Mouse (Mus musculus) ovary, postnatal 36 days (tissue): ENCODE measurements around the gene Gm12355.

ENCODE experiments used
- DNase-seq: peaks from one replicate; pipeline ENCODE4 v3.0.0; 2022; ENCODE audit warnings: low spot score, mixed read lengths

The Gm12355 gene

DNA sequence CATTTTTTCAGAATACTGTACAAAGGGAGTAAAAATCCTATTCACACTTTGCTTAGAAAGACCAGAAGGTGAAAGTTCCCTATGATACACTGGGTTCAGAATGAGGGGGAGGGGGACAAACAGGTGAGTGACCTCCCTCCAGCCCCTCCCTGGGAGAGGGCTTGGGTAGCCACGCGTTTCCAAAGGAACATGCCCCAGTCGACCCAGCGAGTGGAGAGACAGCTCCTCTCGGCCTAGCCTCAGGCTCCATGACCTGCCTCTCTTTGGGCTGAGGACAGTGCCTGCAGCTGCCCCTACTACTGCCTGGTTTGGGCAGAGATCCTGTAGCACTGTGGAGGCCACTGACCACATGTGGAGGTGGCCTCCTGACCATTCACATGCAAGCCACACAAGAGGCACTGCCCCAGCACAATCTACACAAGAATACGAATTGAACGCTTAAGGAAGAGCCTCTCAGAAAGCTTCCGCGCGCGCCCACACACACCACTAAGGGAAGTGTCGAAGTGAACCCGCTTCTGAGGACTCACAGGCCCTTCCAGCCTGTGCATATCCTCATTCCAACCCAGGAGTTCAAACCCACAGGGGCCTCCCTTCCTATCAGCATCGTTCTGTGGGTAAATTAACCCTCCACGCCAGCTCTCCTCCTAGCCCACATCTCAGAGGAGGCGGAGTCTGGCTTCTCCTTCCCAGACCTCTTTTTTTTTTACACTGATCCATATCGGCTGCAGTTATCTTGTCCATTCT is 44.0 kb downstream of the Gm12355 start:
- DNase-seq: no peak

DNA sequence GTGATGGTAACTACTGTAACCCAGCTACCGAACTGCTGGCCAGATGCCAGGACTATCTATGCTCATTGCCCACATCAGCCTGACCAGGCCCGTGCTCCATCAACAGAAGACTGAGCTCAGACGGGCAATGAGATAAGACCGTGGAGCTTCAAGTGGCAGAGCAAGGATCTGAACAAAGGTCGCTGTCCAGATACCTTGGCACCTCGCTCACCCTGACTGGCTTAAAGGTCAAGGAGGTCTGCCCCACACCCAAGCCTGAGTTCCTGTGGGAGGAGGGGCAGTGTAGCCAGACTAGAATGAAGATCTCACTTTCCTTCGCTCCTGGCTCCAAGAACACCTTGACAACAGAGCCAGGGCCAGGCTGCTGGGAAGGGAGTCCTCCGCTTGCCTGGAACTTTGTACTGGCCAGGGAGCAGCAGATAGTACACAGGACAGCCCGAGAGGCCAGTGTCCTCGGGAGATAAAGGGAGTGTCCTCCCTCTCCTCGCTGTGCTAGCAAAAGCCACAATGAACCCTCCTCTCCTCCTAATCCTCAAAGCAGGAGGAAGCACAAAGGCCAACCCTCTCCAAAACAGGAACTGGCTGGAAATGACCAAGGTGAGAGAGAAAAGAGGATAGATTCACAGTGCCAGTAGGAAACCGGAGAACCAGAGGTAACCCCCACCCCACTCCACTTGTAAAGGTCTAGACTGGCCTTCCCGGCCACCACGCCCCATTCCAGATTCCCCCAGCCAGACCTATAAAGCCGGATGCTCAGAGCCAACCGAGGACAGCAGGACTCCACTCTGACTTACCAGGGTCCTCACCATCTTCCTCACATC is 45.0 kb downstream of the Gm12355 start:
- DNase-seq: peak; percentile 47

DNA sequence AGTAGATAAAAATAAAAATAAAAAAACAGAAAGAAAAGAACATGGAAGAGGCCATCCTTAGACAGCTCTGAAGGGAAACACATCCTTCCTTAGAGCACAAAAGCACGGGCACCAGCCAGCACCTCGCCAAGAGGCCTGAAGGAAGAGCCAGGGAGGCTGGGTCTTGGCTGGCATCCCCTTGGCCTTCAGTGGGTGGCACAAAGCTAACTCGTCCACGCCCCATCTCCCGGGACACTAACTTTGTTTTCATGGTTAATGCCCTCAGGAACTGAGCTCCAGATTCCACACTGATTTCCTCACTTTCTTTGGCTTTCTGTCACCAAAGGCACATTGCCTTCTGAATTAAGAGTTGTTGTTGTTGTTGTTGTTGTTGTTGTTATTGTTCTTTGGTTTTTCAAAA is 47.7 kb downstream of the Gm12355 start:
- peak; percentile 62 for DNase-seq
